Mouse (Mus musculus): ENCODE measurements around the gene Zfp385a.
A peak's percentile ranks its signal among the peaks of the same experiment; 100 is the strongest.

Gene Zfp385a

GRCm38 (mm10) chr15:103339961-103340337 lies at the start of gene Zfp385a:
Gene Zfp385a, minus strand, starts transcription at chr15:103340093.
- DNase-seq, result peak; percentile 50 to 54

GRCm38 (mm10) chr15:103388556-103389145 lies 48.8 kb upstream of the Zfp385a start:
- DNase-seq, result no peak

GRCm38 (mm10) chr15:103383771-103384488 lies 44.0 kb upstream of the Zfp385a start:
- peak; percentile 81 to 88 for DNase-seq

GRCm38 (mm10) chr15:103382795-103383406 lies 43.0 kb upstream of the Zfp385a start:
- DNase-seq, result peak; percentile 75 to 85

GRCm38 (mm10) chr15:103382075-103382474 lies 42.2 kb upstream of the Zfp385a start:
- DNase-seq, result no peak

GRCm38 (mm10) chr15:103378665-103379356 lies 38.9 kb upstream of the Zfp385a start:
- DNase-seq, result no peak

GRCm38 (mm10) chr15:103377752-103378664 lies 38.1 kb upstream of the Zfp385a start:
- peak; percentile 18 to 47 for DNase-seq

GRCm38 (mm10) chr15:103376837-103377269 lies 37.0 kb upstream of the Zfp385a start:
- peak; percentile 15 to 44 for DNase-seq

GRCm38 (mm10) chr15:103375112-103375800 lies 35.4 kb upstream of the Zfp385a start:
- DNase-seq, result no peak

- no peak for DNase-seq
Measured at GRCm38 (mm10) chr15:103372461-103372860, 32.6 kb upstream of the Zfp385a start.

- DNase-seq, result no peak
Measured at GRCm38 (mm10) chr15:103371741-103372140, 31.8 kb upstream of the Zfp385a start.

- DNase-seq, result no peak
Measured at GRCm38 (mm10) chr15:103371208-103371607, 31.3 kb upstream of the Zfp385a start.

GRCm38 (mm10) chr15:103370462-103370861 lies 30.6 kb upstream of the Zfp385a start:
- DNase-seq, result peak in 1 of 2 experiments; percentile 34

- DNase-seq, result no peak
Measured at GRCm38 (mm10) chr15:103369123-103369522, 29.2 kb upstream of the Zfp385a start.

- DNase-seq, result no peak
Measured at GRCm38 (mm10) chr15:103368179-103368940, 28.5 kb upstream of the Zfp385a start.

- DNase-seq, result peak; percentile 83 to 86
Measured at GRCm38 (mm10) chr15:103366376-103367149, 26.7 kb upstream of the Zfp385a start, which contains the start of gene Itga5. Gene Itga5, minus strand, starts transcription at chr15:103366763.

- peak; percentile 65 for DNase-seq
Measured at GRCm38 (mm10) chr15:103365471-103366375, 25.8 kb upstream of the Zfp385a start.

GRCm38 (mm10) chr15:103364761-103365160 lies 24.9 kb upstream of the Zfp385a start:
- DNase-seq, result no peak

GRCm38 (mm10) chr15:103363809-103364208 lies 23.9 kb upstream of the Zfp385a start:
- DNase-seq, result no peak
